In the genomic region with DNA sequence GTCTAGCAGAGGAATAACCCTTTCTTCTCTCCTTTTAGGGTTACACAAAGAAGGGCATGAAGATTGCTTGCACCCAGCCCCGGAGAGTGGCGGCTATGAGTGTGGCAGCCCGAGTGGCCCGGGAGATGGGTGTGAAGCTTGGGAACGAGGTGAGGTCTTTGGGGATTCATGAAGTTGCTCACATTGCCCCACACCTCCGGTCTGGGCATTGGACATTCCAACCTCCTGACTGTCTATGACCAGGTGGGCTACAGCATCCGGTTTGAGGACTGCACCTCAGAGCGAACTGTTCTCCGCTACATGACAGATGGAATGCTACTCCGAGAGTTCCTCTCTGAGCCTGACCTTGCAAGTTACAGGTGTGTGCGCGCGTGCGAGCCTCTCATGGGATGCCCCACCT, we compare ENCODE assay signal across 25 mouse cellular contexts.
"Had no signal": no experiment of that assay in that cellular context is flagged by ENCODE, and none has a peak within 500 bp of the region (broad histone marks: within the 10 kb centered on the region; RNA-seq: fewer than 3 reads in every experiment).

No protein-coding gene starts in this region.

- H3K4me3 ChIP-seq: embryonic facial prominence, embryonic 10.5 days; embryonic facial prominence, embryonic 12.5 days; embryonic facial prominence, embryonic 13.5 days; embryonic facial prominence, embryonic 15.5 days; erythroblast, embryonic 14.5 days; forebrain, embryonic 12.5 days; forebrain, embryonic 13.5 days; forebrain, embryonic 15.5 days; heart, adult 2 months; heart, embryonic 10.5 days; heart, embryonic 12.5 days had no signal

- DNase-seq: cerebellum, adult 2 months; cerebellum, adult 9-10 months; cerebellum, postnatal 10 days; cerebellum, postnatal 14 days; cerebellum, postnatal 25 days; cerebellum, postnatal 36 days; embryo, embryonic 11 days; forebrain, postnatal 0 days; gastrocnemius, postnatal 10 days; gastrocnemius, postnatal 14 days; gastrocnemius, postnatal 25 days; gastrocnemius, postnatal 36 days; heart, adult 18-20 months; heart, adult 2 months had no signal

- H3K27ac ChIP-seq: embryonic facial prominence, embryonic 10.5 days; embryonic facial prominence, embryonic 12.5 days; embryonic facial prominence, embryonic 13.5 days; embryonic facial prominence, embryonic 15.5 days; forebrain, embryonic 10.5 days; forebrain, embryonic 12.5 days; forebrain, embryonic 13.5 days; forebrain, embryonic 15.5 days; heart, adult 2 months; heart, embryonic 10.5 days had no signal
